Mouse (Mus musculus) activated CD4-positive, CD25-positive, alpha-beta regulatory T cell, adult 4 months (primary cell): Measurements from ENCODE around the gene Srpk1. TPM values are rescaled to one million over a fixed set of nuclear protein-coding genes. Genes with fewer than 3 reads are reported as not detected.
"Not testable (repeated sequence)": the region's sequence is repeated elsewhere in the genome, so short reads cannot be mapped to it uniquely, and the experiment has no call there.

Source experiments
- ATAC-seq: one replicate; pipeline ENCODE4 v1.8.0; 2017
- polyA plus RNA-seq, 2 experiments: library from polyadenylated mRNA; unstranded; fragments of 100-300 nt; shearing (Covaris generic); gene quantifications; one replicate each; pipeline ENCODE4 v1.2.1; 2017

Srpk1 gene
- polyA plus RNA-seq, 2 experiments from 2014 or later, result 204 to 207 TPM

- not testable (repeated sequence) for ATAC-seq
These were observed 68.5 kb downstream of the Srpk1 start for GRCm38 (mm10) chr17:28554021-28554420.

DNA sequence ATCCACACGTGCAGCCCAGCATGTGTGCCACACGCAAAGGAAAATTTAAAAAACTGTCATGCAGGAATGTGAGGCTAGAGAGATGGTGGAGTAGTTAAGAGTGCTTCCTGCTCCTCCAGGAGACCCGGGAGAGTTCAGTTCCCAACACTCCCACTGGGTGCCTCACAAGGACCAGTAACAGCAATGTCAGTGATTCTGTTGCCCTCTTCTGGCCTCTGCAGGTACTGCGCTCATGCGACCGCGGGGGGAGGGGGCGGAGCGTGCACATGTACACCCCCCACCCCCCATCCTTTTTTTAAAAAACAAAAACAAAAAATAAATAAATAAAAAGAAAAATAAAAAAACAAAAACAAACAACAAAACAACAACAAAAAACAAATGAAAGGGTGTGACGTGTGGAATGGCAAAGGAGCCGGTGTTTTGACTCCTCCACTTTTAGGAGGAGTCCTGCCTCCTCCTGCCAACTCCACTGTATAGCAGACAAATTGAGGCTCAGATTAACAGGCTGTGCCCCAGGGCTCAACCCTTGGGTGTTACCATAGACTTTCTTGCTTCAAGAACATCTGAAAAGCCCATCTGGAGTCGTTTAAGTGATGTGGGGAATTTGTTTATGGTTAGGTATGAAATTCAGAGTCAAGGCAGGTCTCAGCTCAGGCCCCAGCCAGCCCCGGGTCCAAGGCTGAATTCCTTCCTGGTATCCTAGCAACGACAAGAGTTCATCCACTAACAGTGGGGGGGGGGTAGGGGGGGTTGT lies 69.3 kb downstream of the Srpk1 start:
- ATAC-seq, result no peak

GRCm38 (mm10) chr17:28549111-28549510 lies 73.4 kb downstream of the Srpk1 start, which contains the start of gene Clpsl2:
Gene Clpsl2 (plus strand): TSS chr17:28549411.
- no peak for ATAC-seq

DNA sequence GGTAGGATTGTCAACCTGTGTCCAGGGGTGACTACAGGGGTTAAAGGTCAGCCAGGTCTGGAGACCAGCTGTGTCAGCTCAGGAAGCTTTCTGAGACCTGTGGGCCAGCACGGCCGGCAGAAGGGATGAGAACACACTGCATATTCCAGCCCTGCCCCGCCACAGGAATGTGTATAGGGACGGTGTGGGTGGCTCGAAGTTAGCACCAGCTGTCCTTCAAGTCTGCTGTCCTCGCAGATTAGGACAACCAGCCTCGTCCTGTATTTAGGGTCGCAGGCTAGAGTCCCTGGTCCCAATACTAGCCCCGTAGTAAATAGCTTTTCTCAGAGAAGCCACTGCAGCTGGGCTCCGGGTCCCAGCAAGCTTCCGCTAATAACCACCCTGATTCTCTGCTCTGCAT lies 74.0 kb downstream of the Srpk1 start:
- ATAC-seq, result no peak

GRCm38 (mm10) chr17:28546925-28547324 lies 75.6 kb downstream of the Srpk1 start:
- no peak for ATAC-seq

GRCm38 (mm10) chr17:28537881-28538280 lies 84.6 kb downstream of the Srpk1 start:
- no peak for ATAC-seq

Other genes starting within 250 kb of the Srpk1 start
- gene Fkbp5, start 105.2 kb downstream of the Srpk1 start, polyA plus RNA-seq, result 10 to 100 TPM; 17.9 to 24.0 TPM
- gene Armc12, start 91.9 kb downstream of the Srpk1 start, polyA plus RNA-seq, result not detected
- gene Clpsl2, start 73.3 kb downstream of the Srpk1 start, polyA plus RNA-seq, result not detected
- gene Clps, start 61.9 kb downstream of the Srpk1 start, polyA plus RNA-seq, result not detected
- gene Lhfpl5, start 47.1 kb downstream of the Srpk1 start, polyA plus RNA-seq, result 1 to 10 TPM in 1 of 2 experiments, under 1 TPM in 1; 0.64 to 1.7 TPM
- gene Slc26a8, start 67.5 kb upstream of the Srpk1 start, polyA plus RNA-seq, result not detected
- 10 to 100 TPM; 17.5 to 22.4 TPM for gene Mapk14, start 68.6 kb upstream of the Srpk1 start, polyA plus RNA-seq
- 1 to 10 TPM; 4.1 to 7.7 TPM for gene AC170998.1, start 103.4 kb upstream of the Srpk1 start, polyA plus RNA-seq
- not detected for gene Mapk13, start 146.6 kb upstream of the Srpk1 start, polyA plus RNA-seq
- 1 to 10 TPM; 2.4 to 5.5 TPM for gene Brpf3, start 178.4 kb upstream of the Srpk1 start, polyA plus RNA-seq
- gene Pnpla1, start 235.7 kb upstream of the Srpk1 start, polyA plus RNA-seq, result not detected